Mouse (Mus musculus): ENCODE data around the gene Cldn14. TPM values are rescaled to one million over a fixed set of nuclear protein-coding genes. Genes with fewer than 3 reads are reported as not detected.
"Not testable (repeated sequence)": the region's sequence is repeated elsewhere in the genome, so short reads cannot be mapped to it uniquely, and the experiment has no call there.

The Cldn14 gene
- polyA plus RNA-seq, 1 experiment from 2014 or later, result not detected

- Histone ChIP-seq H3K27ac (no peak overlapping the region), H3K9ac (replicated peaks) (no peak overlapping the region), H3K9me3 (no peaks in the 10 kb centered on the region), H3K4me2 (peak overlapping the region; percentile 33), H3K4me1 (replicated peaks) (peaks cover 38% of the 10 kb centered on the region), H3K27me3 (0 out of 2 replicates have a peak, but pooled peaks cover 2% of the 10 kb centered on the region), H3K4me3 (replicated peaks) (no peak overlapping the region), H3K36me3 (no peaks in the 10 kb centered on the region)
- no peak for ATAC-seq (ENCODE audit: insufficient number of reproducible peaks, insufficient read depth, low FRiP score, low TSS enrichment, low read depth)
- 46% methylated on average over 23 of the region's 23 CpGs for WGBS
These were observed 1.7 kb downstream of the Cldn14 start for GRCm38 (mm10) chr16:94006706-94007665.

DNA sequence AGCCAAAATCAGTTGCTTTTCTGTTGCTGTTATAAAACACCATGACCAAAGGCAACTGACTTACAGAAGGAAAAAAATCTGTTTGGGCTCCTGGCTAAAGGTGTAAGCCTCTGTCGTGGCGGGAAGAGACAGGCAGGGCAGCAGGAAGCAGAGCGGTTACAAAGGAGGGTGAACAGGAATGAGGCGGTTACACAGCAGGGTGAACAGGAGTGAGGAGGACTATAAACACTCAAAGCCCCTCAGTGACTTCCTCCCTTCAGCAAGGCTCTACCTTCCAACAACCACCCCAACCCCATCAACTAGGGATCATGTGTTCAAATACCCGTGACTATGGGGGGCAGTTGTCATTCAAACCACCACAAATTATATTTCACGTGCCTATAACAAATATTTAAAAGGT, 5.2 kb downstream of the Cldn14 start:
- Histone ChIP-seq H3K27me3 (no peaks in the 10 kb centered on the region), H3K4me2 (no peak overlapping the region), H3K36me3 (no peaks in the 10 kb centered on the region), H3K4me3 (replicated peaks) (no peak overlapping the region), H3K9ac (replicated peaks) (no peak overlapping the region), H3K27ac (no peak overlapping the region), H3K4me1 (replicated peaks) (peaks cover 26% of the 10 kb centered on the region), H3K9me3 (no peaks in the 10 kb centered on the region)
- WGBS, result 84% methylated on average over 6 of the region's 6 CpGs
- ATAC-seq (ENCODE audit: insufficient number of reproducible peaks, insufficient read depth, low FRiP score, low TSS enrichment, low read depth), result no peak

DNA sequence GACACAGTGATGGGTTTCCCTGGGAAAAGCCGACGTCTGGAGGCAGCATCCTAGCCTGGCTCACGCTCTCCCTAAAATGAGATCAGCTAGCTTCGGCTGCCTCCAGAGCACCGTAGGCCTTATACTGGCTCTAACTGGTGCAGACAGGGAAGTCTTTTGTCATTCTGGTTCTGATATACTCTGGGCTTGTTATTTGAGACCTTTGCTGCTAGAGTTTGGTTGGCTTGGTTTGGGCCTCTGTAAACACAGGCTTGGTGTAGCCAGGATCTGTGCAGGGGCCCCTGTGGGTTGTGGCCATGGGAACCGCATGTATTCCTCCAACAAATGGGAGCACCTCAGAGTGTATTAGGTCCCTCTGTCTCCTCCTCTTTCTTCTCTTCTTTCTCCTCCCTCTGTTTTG, 7.3 kb downstream of the Cldn14 start:
- no peak overlapping the region for H3K27ac ChIP-seq
- H3K36me3 ChIP-seq, result no peaks in the 10 kb centered on the region
- no peak overlapping the region for H3K9ac ChIP-seq (replicated peaks)
- no peak overlapping the region for H3K4me3 ChIP-seq (replicated peaks)
- no peak for ATAC-seq (ENCODE audit: insufficient number of reproducible peaks, insufficient read depth, low FRiP score, low TSS enrichment, low read depth)
- no peaks in the 10 kb centered on the region for H3K27me3 ChIP-seq
- H3K9me3 ChIP-seq, result no peaks in the 10 kb centered on the region
- H3K4me1 ChIP-seq (replicated peaks), result peaks cover 7% of the 10 kb centered on the region
- WGBS, result 75% methylated on average over 6 of the region's 6 CpGs
- H3K4me2 ChIP-seq, result no peak overlapping the region

GRCm38 (mm10) chr16:93998895-93999294, 9.7 kb downstream of the Cldn14 start:
- H3K4me3 ChIP-seq (replicated peaks), result no peak overlapping the region
- no peaks in the 10 kb centered on the region for H3K27me3 ChIP-seq
- no peak for ATAC-seq (ENCODE audit: insufficient number of reproducible peaks, insufficient read depth, low FRiP score, low TSS enrichment, low read depth)
- no peaks in the 10 kb centered on the region for H3K36me3 ChIP-seq
- WGBS, result 32% methylated on average over 5 of the region's 5 CpGs
- H3K9ac ChIP-seq (replicated peaks), result no peak overlapping the region
- H3K27ac ChIP-seq, result no peak overlapping the region
- no peaks in the 10 kb centered on the region for H3K9me3 ChIP-seq
- peaks cover 18% of the 10 kb centered on the region for H3K4me1 ChIP-seq (replicated peaks)
- no peak overlapping the region for H3K4me2 ChIP-seq

- no peak for ATAC-seq (ENCODE audit: insufficient number of reproducible peaks, insufficient read depth, low FRiP score, low TSS enrichment, low read depth)
- Histone ChIP-seq H3K4me3 (replicated peaks) (no peak overlapping the region), H3K36me3 (no peaks in the 10 kb centered on the region), H3K9ac (replicated peaks) (no peak overlapping the region; the same call in 1 of the 2 replicates), H3K4me2 (no peak overlapping the region), H3K27me3 (peaks cover 9% of the 10 kb centered on the region; the same call in 1 of the 2 replicates), H3K9me3 (no peaks in the 10 kb centered on the region), H3K4me1 (replicated peaks) (peaks cover 18% of the 10 kb centered on the region), H3K27ac (0 out of 2 replicates have a peak overlapping the region, but pooled peaks have one; percentile 29)
- WGBS, result 49% methylated on average over 9 of the region's 9 CpGs
These were observed 25.1 kb downstream of the Cldn14 start for GRCm38 (mm10) chr16:93983576-93983975.

DNA sequence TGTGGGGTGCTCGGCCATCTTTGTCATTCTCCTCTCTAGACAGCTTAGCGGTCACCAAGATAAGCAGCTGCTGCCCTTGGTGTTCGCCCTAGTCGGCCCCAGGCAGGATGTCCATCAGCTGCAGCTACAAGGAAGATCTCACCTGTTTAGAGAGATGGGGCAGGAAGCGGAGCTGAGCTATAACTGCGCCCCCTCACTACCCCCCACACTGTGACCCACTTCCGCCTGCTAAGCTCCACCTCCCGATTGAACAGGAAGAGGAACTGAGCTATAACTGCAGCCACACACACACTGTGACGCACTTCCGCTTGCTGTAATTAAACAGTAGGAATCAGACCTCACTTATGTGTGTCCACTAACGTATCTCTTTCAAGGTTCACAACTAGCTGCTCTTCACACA, 26.3 kb downstream of the Cldn14 start:
- no peak overlapping the region for H3K4me3 ChIP-seq (replicated peaks)
- peaks cover 24% of the 10 kb centered on the region for H3K4me1 ChIP-seq (replicated peaks)
- no peaks in the 10 kb centered on the region for H3K9me3 ChIP-seq
- H3K27me3 ChIP-seq, result peaks cover 9% of the 10 kb centered on the region; the same call in 1 of the 2 replicates
- no peaks in the 10 kb centered on the region for H3K36me3 ChIP-seq
- H3K4me2 ChIP-seq, result no peak overlapping the region
- ATAC-seq (ENCODE audit: insufficient number of reproducible peaks, insufficient read depth, low FRiP score, low TSS enrichment, low read depth), result no peak
- H3K9ac ChIP-seq (replicated peaks), result no peak overlapping the region
- no peak overlapping the region for H3K27ac ChIP-seq
- WGBS, result 80% methylated on average over 11 of the region's 11 CpGs

- Histone ChIP-seq H3K36me3 (no peaks in the 10 kb centered on the region), H3K4me2 (no peak overlapping the region), H3K4me1 (replicated peaks) (peaks cover 24% of the 10 kb centered on the region), H3K27me3 (peaks cover 4% of the 10 kb centered on the region; the same call in 1 of the 2 replicates), H3K9ac (replicated peaks) (no peak overlapping the region), H3K4me3 (replicated peaks) (no peak overlapping the region), H3K9me3 (no peaks in the 10 kb centered on the region), H3K27ac (no peak overlapping the region)
- ATAC-seq (ENCODE audit: insufficient number of reproducible peaks, insufficient read depth, low FRiP score, low TSS enrichment, low read depth), result no peak
- 57% methylated on average over 15 of the region's 15 CpGs for whole genome bisulfite sequencing
These were observed 27.3 kb downstream of the Cldn14 start for GRCm38 (mm10) chr16:93981190-93981841.

DNA sequence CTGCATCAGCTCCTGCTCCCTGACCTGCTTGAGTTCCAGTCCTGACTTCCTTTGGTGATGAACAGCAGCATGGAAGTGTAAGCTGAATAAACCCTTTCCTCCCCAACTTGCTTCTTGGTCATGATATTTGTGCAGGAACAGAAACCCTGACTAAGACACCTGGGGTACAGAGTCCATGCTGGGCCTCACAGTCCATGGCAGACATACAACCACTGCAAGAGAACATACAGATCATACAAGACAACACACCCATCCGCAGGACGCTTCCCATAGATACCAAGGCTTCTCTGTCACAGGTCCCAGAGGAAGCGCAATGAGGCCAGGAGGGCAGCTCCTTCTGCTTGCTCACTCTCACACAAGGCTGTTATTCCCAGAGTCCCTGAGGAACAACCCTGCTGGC, 28.3 kb downstream of the Cldn14 start:
- not testable (repeated sequence) for ATAC-seq (ENCODE audit: insufficient number of reproducible peaks, insufficient read depth, low FRiP score, low TSS enrichment, low read depth); H3K27me3 ChIP-seq; H3K27ac ChIP-seq; H3K9me3 ChIP-seq; H3K9ac ChIP-seq (replicated peaks); H3K36me3 ChIP-seq; H3K4me2 ChIP-seq; H3K4me3 ChIP-seq (replicated peaks)
- WGBS, result 95% methylated on average over 3 of the region's 3 CpGs
- peaks cover 24% of the 10 kb centered on the region for H3K4me1 ChIP-seq (replicated peaks)

DNA sequence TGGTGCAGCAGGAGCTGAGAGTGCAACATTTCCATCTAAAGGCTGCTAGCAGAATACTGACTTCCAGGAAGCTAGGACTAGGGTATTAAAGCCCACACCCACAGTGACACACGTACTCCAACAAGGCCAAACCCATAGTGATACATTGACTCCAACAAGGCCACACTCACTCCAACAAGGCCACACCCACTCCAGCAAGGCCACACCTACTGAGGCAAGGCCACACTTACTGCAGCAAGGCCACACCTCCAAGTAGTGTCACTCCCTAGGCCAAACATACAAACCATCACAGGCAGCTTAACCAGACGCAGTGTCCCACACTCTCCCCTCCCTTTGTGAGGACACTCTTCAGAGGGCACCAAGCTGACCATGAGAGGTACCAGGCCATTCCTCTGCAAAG, 29.3 kb downstream of the Cldn14 start:
- no peak for ATAC-seq (ENCODE audit: insufficient number of reproducible peaks, insufficient read depth, low FRiP score, low TSS enrichment, low read depth)
- no peak overlapping the region for H3K9ac ChIP-seq (replicated peaks)
- peaks cover 5% of the 10 kb centered on the region; the same call in 1 of the 2 replicates for H3K9me3 ChIP-seq
- H3K27ac ChIP-seq, result no peak overlapping the region
- no peaks in the 10 kb centered on the region for H3K36me3 ChIP-seq
- H3K4me2 ChIP-seq, result no peak overlapping the region
- no peak overlapping the region for H3K4me3 ChIP-seq (replicated peaks)
- WGBS, result 84% methylated on average over 2 of the region's 2 CpGs
- peaks cover 24% of the 10 kb centered on the region for H3K4me1 ChIP-seq (replicated peaks)
- no peaks in the 10 kb centered on the region for H3K27me3 ChIP-seq

DNA sequence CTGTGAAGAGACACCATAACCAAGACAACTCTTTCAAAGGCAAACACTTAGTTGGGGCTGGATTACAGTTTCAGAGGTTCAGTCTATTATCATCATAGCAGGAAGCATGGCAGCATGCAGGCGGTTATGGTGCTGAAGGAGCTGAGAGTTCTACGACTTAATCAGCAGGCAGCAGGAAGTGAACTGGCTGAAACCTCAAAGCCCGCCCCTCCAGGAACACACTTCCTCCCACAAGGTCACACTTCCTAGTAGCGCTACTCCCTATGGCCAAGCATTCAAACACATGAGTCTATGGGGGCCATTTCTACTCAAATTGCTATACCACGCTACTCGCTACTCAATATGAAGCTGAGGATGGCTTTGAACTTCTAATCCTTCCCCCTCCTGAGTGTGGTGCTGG, 31.1 kb downstream of the Cldn14 start:
- Histone ChIP-seq H3K9ac (replicated peaks) (no peak overlapping the region), H3K9me3 (peaks cover 5% of the 10 kb centered on the region; the same call in 1 of the 2 replicates), H3K27me3 (no peaks in the 10 kb centered on the region), H3K4me1 (replicated peaks) (peaks cover 15% of the 10 kb centered on the region), H3K27ac (no peak overlapping the region), H3K4me3 (replicated peaks) (no peak overlapping the region), H3K36me3 (no peaks in the 10 kb centered on the region), H3K4me2 (no peak overlapping the region)
- no peak for ATAC-seq (ENCODE audit: insufficient number of reproducible peaks, insufficient read depth, low FRiP score, low TSS enrichment, low read depth)
- 87% methylated on average over 6 of the region's 6 CpGs for WGBS

DNA sequence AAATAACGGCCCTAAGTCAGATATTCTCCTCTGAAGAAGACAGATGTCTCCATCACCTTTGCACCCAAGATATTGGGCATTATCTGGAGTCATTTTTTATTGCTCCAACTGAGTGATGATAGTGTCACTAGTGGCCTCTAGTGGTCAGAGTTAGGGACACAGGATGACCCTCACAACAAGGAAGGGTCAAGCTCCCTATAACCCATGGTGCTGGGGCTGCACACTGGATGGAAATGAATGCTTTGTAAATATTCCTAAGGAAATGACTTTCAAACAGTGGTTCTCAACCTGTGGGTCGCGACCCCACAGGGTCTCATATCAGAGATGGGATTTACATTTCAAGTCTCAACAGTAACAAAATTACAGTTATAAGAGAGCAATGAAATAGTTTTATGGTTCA, 31.7 kb downstream of the Cldn14 start:
- H3K4me3 ChIP-seq (replicated peaks), result no peak overlapping the region
- no peak overlapping the region for H3K4me2 ChIP-seq
- WGBS, result 50% methylated on average over 3 of the region's 3 CpGs
- H3K27me3 ChIP-seq, result no peaks in the 10 kb centered on the region
- ATAC-seq (ENCODE audit: insufficient number of reproducible peaks, insufficient read depth, low FRiP score, low TSS enrichment, low read depth), result no peak
- H3K36me3 ChIP-seq, result no peaks in the 10 kb centered on the region
- H3K9me3 ChIP-seq, result peaks cover 5% of the 10 kb centered on the region; the same call in 1 of the 2 replicates
- no peak overlapping the region for H3K27ac ChIP-seq
- peaks cover 15% of the 10 kb centered on the region for H3K4me1 ChIP-seq (replicated peaks)
- no peak overlapping the region for H3K9ac ChIP-seq (replicated peaks)
